Mouse (Mus musculus) mouse embryonic stem cell (cell line): Measurements from ENCODE around the gene BC067074.

Source experiments
- in situ Hi-C, 2 experiments: fragments of 300-500 bp; cut with MboI; formaldehyde crosslinking; loops; 1 replicate in 1 of 2; 3 replicates in 1 of 2; pipeline ENCODE4 v1.14.3; 2019 to 2020; ENCODE audit warnings: low sequenced_read_pairs in 2 of 2, low pct_unique_long_range_greater_than_20kb in 1 of 2, mixed read lengths in 1 of 2; ENCODE audit not compliant: unreplicated experiment in 1 of 2

Gene BC067074

DNA sequence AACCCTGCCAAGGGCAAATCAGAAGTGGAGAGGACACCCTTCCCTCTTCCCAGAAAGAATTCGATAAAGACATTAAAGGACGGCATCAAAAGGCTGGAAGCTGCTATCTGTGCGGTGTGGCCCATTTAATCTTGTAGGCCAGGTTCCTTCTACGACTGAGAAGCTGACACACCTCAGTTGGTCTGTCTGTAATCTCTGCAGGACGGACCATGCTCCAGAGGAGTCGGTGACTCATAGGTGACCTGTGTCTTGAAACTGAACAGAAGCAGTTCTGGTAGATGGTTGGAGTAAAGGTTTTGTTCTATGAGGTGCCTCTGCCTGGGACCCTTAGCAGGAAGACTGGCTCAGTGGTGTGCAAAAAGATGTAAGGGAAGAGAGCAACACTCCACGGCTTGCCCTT is 122.6 kb downstream of the BC067074 start:
- in situ Hi-C loops, result no loop called here

DNA sequence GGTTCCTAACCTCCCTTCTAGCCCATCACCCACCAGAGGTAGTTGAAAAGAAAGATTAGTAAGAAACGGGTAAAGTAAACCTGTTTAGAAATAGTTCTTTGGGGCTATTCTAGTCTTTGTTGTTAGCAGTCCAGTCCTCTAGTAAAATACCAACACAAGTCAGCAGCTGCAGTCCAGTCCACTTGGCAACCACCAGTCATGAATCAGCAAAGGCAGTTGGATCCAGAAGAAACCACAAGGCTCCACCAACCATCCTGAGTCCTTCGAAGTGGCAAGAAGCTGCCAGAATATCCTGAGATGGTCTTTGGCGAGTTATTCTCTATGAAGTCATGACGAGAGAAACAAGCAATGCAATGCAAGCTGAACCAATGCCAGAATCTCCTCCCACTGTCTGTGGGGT is 124.0 kb downstream of the BC067074 start:
- in situ Hi-C loops, result no loop called here

DNA sequence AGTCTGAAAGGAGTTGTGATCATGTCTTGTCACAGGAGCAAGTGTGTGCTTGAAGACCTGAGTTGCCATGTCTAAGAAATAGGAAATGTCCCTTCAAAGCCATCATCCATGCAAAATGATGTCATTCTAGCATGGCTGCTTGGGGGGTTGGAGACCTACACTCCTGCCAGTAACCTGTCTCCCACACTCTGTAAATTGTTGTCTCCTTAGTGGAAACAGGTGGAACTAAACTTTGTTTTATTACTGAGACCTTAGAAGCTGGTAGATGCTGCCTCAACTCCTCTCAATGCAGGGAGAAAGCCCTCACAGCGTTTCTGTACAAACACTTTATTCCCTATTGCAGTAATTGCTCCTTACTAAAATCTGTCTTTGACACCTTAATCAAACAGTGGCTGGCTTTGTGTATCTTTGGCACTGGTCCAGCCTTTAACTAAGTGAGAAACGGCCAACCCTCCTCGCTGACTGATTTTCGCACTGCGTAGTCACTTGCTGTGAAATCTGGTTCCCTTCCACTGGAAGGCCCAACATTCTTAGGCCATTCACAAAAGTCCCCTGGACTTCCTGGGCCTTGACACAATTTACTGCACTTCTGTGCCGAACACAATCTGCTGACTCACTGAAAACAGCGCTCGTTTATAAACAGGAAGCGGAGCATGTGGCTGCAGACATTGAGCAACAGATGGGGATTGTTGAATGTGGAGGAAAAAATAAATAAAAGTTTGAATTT is 125.0 kb downstream of the BC067074 start:
- in situ Hi-C loops, result no loop called here

DNA sequence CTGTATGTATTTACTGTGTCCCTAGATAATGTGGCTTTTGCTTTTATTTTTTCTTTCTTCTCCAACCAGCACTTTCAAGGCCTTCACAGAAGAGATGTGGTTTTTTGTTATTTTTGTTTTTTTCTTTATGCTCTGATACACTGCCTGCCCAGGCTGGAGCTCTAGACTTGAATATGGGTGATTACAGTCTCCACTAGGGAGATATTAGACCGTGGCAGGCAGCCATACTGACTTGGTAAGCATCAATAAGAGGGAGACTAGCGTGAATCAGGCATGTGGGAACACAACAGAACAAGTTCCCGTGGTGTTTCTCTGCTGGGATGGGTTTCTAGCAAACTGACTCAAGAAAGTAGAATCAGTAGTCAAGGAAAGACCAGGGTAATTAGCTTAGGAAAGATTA is 125.7 kb downstream of the BC067074 start:
- in situ Hi-C loops, result no loop called here

DNA sequence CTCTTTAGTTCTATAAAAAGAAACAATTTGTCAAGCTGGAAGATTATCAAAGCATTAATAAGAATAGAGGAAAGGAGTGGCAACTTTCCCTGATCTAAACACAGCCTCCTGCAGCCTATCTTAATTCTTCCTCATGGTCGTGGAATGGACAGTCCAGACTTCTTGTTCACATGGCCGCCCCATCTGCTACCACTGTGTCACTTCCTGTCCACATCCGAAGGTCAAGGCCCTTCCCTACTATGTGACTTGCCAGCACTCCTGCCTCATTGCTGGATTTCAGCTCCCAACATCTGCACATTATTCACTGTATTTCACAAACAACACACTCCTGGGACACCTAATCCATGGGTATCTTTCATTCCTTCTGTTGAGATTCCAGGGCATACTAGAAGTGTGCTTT is 128.5 kb downstream of the BC067074 start:
- in situ Hi-C loops, result no loop called here

DNA sequence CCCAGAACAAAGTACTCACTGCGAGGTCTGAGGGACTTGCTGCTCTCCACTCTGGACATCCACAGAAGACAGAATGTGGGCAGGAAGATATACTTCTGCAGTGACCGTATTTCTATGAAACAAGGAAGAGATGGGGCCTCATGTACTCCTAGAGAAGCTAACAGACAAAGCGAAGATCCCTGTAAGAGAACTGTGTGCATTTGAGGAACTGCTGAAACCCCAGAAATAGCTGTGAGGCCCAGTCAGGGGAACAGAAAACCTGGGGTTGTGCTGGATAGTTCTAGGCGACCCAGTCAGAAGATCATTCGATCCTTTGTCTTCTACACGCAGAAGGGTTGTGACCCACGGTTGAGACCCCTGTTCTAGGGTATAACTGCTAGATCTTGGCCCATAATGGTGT is 130.9 kb downstream of the BC067074 start:
- in situ Hi-C loops, result no loop called here

DNA sequence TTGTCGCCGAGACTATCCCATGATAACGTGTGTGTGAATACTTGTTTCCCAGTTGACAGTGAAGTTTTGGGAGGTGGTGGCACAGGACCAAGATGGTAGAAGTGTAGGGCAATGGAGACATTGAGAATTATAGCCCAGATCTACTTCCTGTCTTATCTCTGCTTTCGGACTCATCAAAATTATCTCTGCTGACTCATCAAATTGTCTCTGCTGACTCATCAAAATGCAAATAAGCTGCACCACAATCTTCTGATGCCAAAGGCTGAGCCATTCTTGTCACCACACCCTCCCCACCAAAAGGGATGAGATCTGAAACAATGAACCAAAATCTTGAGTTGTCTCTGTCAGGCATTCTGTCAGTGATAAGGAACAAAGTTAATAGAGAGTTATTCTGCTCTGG is 132.9 kb downstream of the BC067074 start:
- in situ Hi-C loops, result no loop called here
